Mouse (Mus musculus) central nervous system, embryonic 18 days (tissue): ENCODE results near the gene Cdk2. TPM values are rescaled to one million over a fixed set of nuclear protein-coding genes. Genes with fewer than 3 reads are reported as not detected.

Experiments used
- polyA plus RNA-seq: library from polyadenylated mRNA; depleted of rRNA; stranded (reverse); fragments of >200 nt; gene quantifications from 2 replicates; pipeline ENCODE4 v1.2.3, GENCODE M21; 2012; rRNA removed

Gene Cdk2
- 15.9 and 18.7 TPM in 2 replicates for polyA plus RNA-seq

GRCm38 (mm10) chr10:128704491-128705316, at the start of gene Cdk2:
Gene Cdk2, minus strand, starts transcription at chr10:128705031.

GRCm38 (mm10) chr10:128747646-128748251, 42.9 kb upstream of the Cdk2 start, which contains the start of gene Pym1:
Gene Pym1, plus strand, starts transcription at chr10:128747889.

GRCm38 (mm10) chr10:128744680-128745601, 40.1 kb upstream of the Cdk2 start, which contains the start of gene Dgka:
Gene Dgka, minus strand, starts transcription at chr10:128744855.

GRCm38 (mm10) chr10:128703895-128704294, 936 bp downstream of the Cdk2 start, which contains the start of gene Pmel:
Gene Pmel, plus strand, starts transcription at chr10:128704195.

GRCm38 (mm10) chr10:128695992-128696807, 8.6 kb downstream of the Cdk2 start, which contains the start of gene Rab5b:
Gene Rab5b, minus strand, starts transcription at chr10:128696264.

GRCm38 (mm10) chr10:128673763-128674468, 30.9 kb downstream of the Cdk2 start, which contains the start of gene Suox:
Gene Suox, minus strand, starts transcription at chr10:128674073.

Other genes starting within 250 kb of the Cdk2 start
- gene Smarcc2, start 245.8 kb downstream of the Cdk2 start, polyA plus RNA-seq: 299 and 327 TPM in 2 replicates
- 1,229 and 1,412 TPM in 2 replicates for gene Myl6, start 210.9 kb downstream of the Cdk2 start, polyA plus RNA-seq
- 50.3 and 54.8 TPM in 2 replicates for gene Myl6b, start 206.3 kb downstream of the Cdk2 start, polyA plus RNA-seq
- gene Esyt1, start 179.2 kb downstream of the Cdk2 start, polyA plus RNA-seq: 12.2 and 13.9 TPM in 2 replicates
- 16.5 and 17.2 TPM in 2 replicates for gene Zc3h10, start 157.3 kb downstream of the Cdk2 start, polyA plus RNA-seq
- 2,248 and 2,668 TPM in 2 replicates for gene Rpl41, start 155.7 kb downstream of the Cdk2 start, polyA plus RNA-seq
- gene Pa2g4, start 139.0 kb downstream of the Cdk2 start, polyA plus RNA-seq: 131 and 136 TPM in 2 replicates
- 1.5 and 1.7 TPM in 2 replicates for gene Erbb3, start 115.4 kb downstream of the Cdk2 start, polyA plus RNA-seq
- gene Rps26, start 78.3 kb downstream of the Cdk2 start, polyA plus RNA-seq: 964 and 983 TPM in 2 replicates
- 18.4 and 21.2 TPM in 2 replicates for gene Ikzf4, start 59.0 kb downstream of the Cdk2 start, polyA plus RNA-seq
- gene Suox, start 31.0 kb downstream of the Cdk2 start, polyA plus RNA-seq: 11.0 and 11.9 TPM in 2 replicates
- gene Rab5b, start 8.8 kb downstream of the Cdk2 start, polyA plus RNA-seq: 116 and 119 TPM in 2 replicates
- 0.27 and 0.47 TPM in 2 replicates for gene Pmel, start 836 bp downstream of the Cdk2 start, polyA plus RNA-seq
- 12.3 and 12.4 TPM in 2 replicates for gene Dgka, start 39.8 kb upstream of the Cdk2 start, polyA plus RNA-seq
- gene Pym1, start 42.9 kb upstream of the Cdk2 start, polyA plus RNA-seq: 61.2 and 63.3 TPM in 2 replicates
- 0.57 and 2.0 TPM in 2 replicates for gene Mmp19, start 85.9 kb upstream of the Cdk2 start, polyA plus RNA-seq
- gene Dnajc14, start 99.0 kb upstream of the Cdk2 start, polyA plus RNA-seq: 21.0 and 21.6 TPM in 2 replicates
- gene Tmem198b, start 99.3 kb upstream of the Cdk2 start, polyA plus RNA-seq: 19.9 TPM in 2 replicates
- gene Sarnp, start 112.3 kb upstream of the Cdk2 start, polyA plus RNA-seq: 93.1 and 94.4 TPM in 2 replicates
- 15.6 and 17.2 TPM in 2 replicates for gene Ormdl2, start 116.6 kb upstream of the Cdk2 start, polyA plus RNA-seq
- gene Gdf11, start 186.7 kb upstream of the Cdk2 start, polyA plus RNA-seq: 8.7 and 8.9 TPM in 2 replicates
- gene Cd63, start 196.0 kb upstream of the Cdk2 start, polyA plus RNA-seq: 65.0 and 99.6 TPM in 2 replicates
- 11.4 and 19.1 TPM in 2 replicates for gene Rdh5, start 217.9 kb upstream of the Cdk2 start, polyA plus RNA-seq
- 280 and 314 TPM in 2 replicates for gene Bloc1s1, start 219.0 kb upstream of the Cdk2 start, polyA plus RNA-seq
- 11.6 and 16.9 TPM in 2 replicates for gene Itga7, start 228.8 kb upstream of the Cdk2 start, polyA plus RNA-seq